Mouse (Mus musculus) adipose tissue, adult 10 weeks (tissue): Measurements from ENCODE around the gene Tekt3. TPM values are rescaled to one million over a fixed set of nuclear protein-coding genes. Genes with fewer than 3 reads are reported as not detected.

Experiments used
- polyA plus RNA-seq: library from polyadenylated mRNA; stranded (reverse); fragments of 350-450 nt; fragmentation: Illumina TruSeq; extraction: RNeasy Lipid Tissue Mini Kit (QIAGEN cat#74804); gene quantifications from one replicate; pipeline ENCODE4 v1.2.3, GENCODE M21; 2014; ENCODE audit warnings: low read depth, low replicate concordance

The Tekt3 gene
- 3.0 TPM for polyA plus RNA-seq

DNA sequence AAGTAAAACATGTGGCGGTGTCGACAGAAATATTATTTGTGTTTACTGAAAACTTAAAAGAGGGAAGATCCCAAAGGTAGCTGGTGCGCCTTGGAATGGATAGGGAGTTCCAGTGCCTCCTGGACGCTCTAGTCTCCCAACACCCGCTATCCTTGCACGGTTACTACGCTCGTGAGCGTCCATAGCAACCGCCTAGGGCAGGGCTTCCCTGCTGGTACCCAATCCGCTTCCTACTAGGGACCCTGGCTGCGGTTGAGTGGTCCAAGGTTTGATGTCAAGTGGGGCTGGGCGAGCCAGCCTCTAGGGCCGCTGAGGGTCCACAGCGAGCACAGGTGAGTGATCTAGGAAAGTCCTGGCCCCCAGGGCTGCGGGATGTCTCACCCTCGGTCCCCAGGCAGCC lies at the start of gene Tekt3:
Tekt3 (plus strand) TSS at position 209 of the 400 bp plus-strand sequence.

GRCm38 (mm10) chr11:63128784-63129183 lies 67.3 kb downstream of the Tekt3 start, which contains the start of gene Pmp22:
Pmp22 (plus strand) TSS chr11:63128982.

Other genes with a start within 250 kb of the Tekt3 start
- gene Trim16, start 241.4 kb upstream of the Tekt3 start, polyA plus RNA-seq: 7.1 TPM
- 3.0 TPM for gene Fbxw10, start 214.6 kb upstream of the Tekt3 start, polyA plus RNA-seq
- gene Tvp23b, start 182.2 kb upstream of the Tekt3 start, polyA plus RNA-seq: 86.3 TPM
- gene Cdrt4, start 110.5 kb upstream of the Tekt3 start, polyA plus RNA-seq: 9.6 TPM
- gene Pmp22, start 67.3 kb downstream of the Tekt3 start, polyA plus RNA-seq: 110 TPM